Mouse (Mus musculus): Measurements from ENCODE around the gene Ssc5d. TPM values are rescaled to one million over a fixed set of nuclear protein-coding genes. Genes with fewer than 3 reads are reported as not detected.
"Not testable (repeated sequence)": the region's sequence is repeated elsewhere in the genome, so short reads cannot be mapped to it uniquely, and the experiment has no call there.

Ssc5d gene
- polyA plus RNA-seq (2015; fragmentation: Nextera tagmentation; extraction: Ambion mirVana): 4.7 and 5.5 TPM in 2 replicates

DNA sequence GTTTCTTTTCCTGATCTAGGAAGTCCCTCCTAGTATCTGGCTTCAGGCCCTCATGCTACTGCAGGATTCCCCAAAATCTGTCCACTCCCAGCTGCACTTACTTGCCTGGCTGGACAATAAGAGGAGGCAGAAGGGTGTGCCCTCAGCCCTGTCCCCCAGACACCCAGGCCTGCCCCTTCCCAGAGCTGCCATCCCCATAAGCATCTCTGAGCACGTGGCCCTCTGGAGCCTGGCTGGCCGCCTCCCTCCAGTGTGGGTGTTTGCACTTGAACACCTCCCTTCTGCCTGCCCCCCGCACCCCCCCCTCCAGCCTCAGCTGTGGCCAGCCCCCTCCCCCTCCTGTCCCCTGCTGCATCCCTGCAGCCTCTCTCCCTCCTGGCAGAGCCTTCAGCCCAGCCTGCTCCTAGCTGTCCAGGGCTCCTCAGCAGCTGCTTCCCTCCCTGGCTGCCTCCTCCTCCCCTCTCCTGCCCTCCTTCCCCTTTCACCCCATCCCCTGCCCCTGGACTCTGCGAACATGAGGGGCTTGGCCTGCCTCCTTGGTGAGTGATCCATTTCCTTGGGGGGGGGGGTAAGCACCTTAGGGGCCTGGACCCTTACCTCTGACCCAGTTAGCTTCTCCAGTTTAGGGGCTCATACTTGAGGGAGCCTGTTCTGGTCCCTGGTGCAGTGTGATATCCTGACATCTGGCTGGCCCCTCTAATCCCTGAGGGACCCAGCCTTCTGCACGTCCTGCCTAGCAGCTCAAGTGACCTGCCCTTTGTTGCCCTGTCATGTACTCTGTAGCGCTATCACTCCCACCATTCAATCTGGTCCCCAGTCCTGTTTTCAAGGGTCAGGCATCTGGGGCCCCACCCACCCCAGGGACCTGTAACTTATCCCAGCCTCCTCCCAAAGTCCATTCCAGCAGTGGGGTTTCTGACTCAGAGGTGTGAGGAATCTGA is at the start of gene Ssc5d:
Gene Ssc5d (plus strand): TSS at position 345 of the 941 bp plus-strand sequence.
- Histone ChIP-seq H3K9me3 (replicated peaks) (no peaks in the 10 kb centered on the region), H3K36me3 (peaks cover 5% of the 10 kb centered on the region), H3K9ac (no peak within 1 kb of the TSS), H3K4me3 (replicated peaks) (peak within 1 kb of the TSS; percentile 4; the same call in 1 of the 2 replicates), H3K27ac (replicated peaks) (peak within 1 kb of the TSS; percentile 91), H3K4me1 (peaks cover 51% of the 10 kb centered on the region), H3K4me2 (replicated peaks) (peak within 1 kb of the TSS; percentile 59; the same call in 1 of the 2 replicates), H3K27me3 (no peaks in the 10 kb centered on the region)
- ATAC-seq (ENCODE audit: insufficient number of reproducible peaks, low FRiP score, low TSS enrichment, low read depth): peak; percentile 47
- WGBS: 10% methylated on average over 6 of the region's 6 CpGs

DNA sequence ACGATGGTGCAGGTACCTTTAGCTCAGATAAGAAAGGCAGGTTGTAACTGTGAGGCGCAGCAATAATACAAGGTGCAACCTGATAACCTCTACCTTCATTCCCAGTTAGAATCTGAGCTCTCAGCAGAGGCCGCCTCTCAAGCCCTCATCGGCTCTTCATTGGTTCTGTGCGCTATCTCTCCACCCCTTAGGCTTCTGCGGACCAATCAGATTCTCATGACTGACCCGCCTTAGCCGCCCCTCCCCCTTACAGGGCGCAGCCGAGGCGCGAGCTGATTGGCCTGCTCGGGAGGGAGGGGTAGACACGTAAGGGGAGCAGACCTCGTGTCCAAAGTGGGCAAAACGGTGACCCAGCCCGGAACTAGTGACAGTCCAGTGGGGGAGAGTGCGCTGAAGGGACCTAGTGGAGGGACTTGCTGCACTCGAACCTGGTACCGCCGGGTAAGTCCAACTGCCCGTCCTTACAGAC is 48.8 kb upstream of the Ssc5d start, which contains the start of gene Isoc2a:
Gene Isoc2a (plus strand): TSS at position 401 of the 469 bp plus-strand sequence.
- WGBS: under 1% methylated on average over 22 of the region's 22 CpGs
- Histone ChIP-seq H3K9me3 (replicated peaks) (no peaks in the 10 kb centered on the region), H3K27ac (replicated peaks) (peak within 1 kb of the TSS; percentile 49), H3K36me3 (no peaks in the 10 kb centered on the region), H3K4me1 (peaks cover 15% of the 10 kb centered on the region), H3K4me3 (replicated peaks) (peak within 1 kb of the TSS; percentile 61), H3K27me3 (no peaks in the 10 kb centered on the region), H3K9ac (peak within 1 kb of the TSS; percentile 56), H3K4me2 (replicated peaks) (peak within 1 kb of the TSS; percentile 87)
- peak; percentile 99 for ATAC-seq (ENCODE audit: insufficient number of reproducible peaks, low FRiP score, low TSS enrichment, low read depth)

- no peaks in the 10 kb centered on the region for H3K36me3 ChIP-seq
- H3K4me1 ChIP-seq: peaks cover 15% of the 10 kb centered on the region
- H3K27me3 ChIP-seq: no peaks in the 10 kb centered on the region
- peak overlapping the region; percentile 49 for H3K27ac ChIP-seq (replicated peaks)
- WGBS: 4% methylated on average over 11 of the region's 11 CpGs
- H3K4me2 ChIP-seq (replicated peaks): peak overlapping the region; percentile 87
- peak overlapping the region; percentile 61 for H3K4me3 ChIP-seq (replicated peaks)
- H3K9me3 ChIP-seq (replicated peaks): no peaks in the 10 kb centered on the region
- ATAC-seq (ENCODE audit: insufficient number of reproducible peaks, low FRiP score, low TSS enrichment, low read depth): no peak
- peak overlapping the region; percentile 56 for H3K9ac ChIP-seq
Observed at GRCm38 (mm10) chr7:4877226-4877625, 48.4 kb upstream of the Ssc5d start.

DNA sequence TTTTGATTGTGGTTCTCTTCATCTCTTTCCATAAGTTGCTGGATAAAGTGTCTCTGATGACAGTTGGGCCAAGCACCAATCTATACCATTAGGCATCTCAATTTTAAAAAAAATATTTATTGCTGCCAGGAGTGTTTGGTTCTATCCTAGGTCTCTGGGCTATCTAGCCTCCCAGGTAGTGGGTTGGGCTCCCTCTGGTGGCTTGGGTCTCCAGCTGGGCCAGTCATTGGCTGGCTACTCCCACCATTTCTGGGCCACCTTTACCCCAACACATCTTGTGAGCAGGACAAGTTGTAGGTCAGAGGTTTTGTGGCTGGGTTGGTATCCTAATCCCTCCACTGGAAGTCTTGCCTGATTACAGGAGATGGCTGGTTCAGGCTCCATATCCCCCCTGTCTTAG is 47.4 kb upstream of the Ssc5d start:
- H3K36me3 ChIP-seq: no peaks in the 10 kb centered on the region
- no peaks in the 10 kb centered on the region for H3K27me3 ChIP-seq
- no peak overlapping the region for H3K27ac ChIP-seq (replicated peaks)
- peaks cover 15% of the 10 kb centered on the region for H3K4me1 ChIP-seq
- no peak overlapping the region for H3K4me3 ChIP-seq (replicated peaks)
- 0 out of 2 replicates have a peak overlapping the region, but pooled peaks have one; percentile 56 for H3K9ac ChIP-seq
- H3K9me3 ChIP-seq (replicated peaks): no peaks in the 10 kb centered on the region
- H3K4me2 ChIP-seq (replicated peaks): no peak overlapping the region
- ATAC-seq (ENCODE audit: insufficient number of reproducible peaks, low FRiP score, low TSS enrichment, low read depth): no peak

DNA sequence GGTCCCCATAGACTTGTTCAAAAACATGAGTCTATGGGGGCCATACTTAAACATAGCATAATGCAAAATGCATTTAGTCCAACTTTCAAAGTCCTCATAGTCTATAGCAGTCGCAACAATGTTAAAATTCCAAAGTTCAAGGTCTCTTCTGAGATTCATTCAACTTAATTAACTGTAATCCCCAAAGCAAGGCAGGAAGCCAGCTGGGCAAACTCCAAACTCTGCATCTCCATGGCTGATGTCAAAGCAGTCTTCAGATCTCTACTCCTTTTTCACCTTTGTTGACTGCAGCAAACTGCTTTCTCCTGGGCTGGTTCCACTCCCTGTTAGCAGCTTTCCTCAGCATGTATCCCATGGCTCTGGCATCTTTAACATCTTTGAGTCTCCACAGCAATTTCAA is 46.5 kb upstream of the Ssc5d start:
- H3K27ac ChIP-seq (replicated peaks); H3K36me3 ChIP-seq; H3K4me2 ChIP-seq (replicated peaks); H3K9ac ChIP-seq; H3K9me3 ChIP-seq (replicated peaks); ATAC-seq (ENCODE audit: insufficient number of reproducible peaks, low FRiP score, low TSS enrichment, low read depth); H3K4me3 ChIP-seq (replicated peaks); H3K27me3 ChIP-seq: not testable (repeated sequence)
- 81% methylated on average over 1 of the region's 1 CpGs for WGBS
- peaks cover 15% of the 10 kb centered on the region for H3K4me1 ChIP-seq

GRCm38 (mm10) chr7:4886680-4887079 is 38.9 kb upstream of the Ssc5d start:
- H3K4me3 ChIP-seq (replicated peaks): no peak overlapping the region
- 54% methylated on average over 4 of the region's 4 CpGs for WGBS
- no peaks in the 10 kb centered on the region for H3K4me1 ChIP-seq
- no peak for ATAC-seq (ENCODE audit: insufficient number of reproducible peaks, low FRiP score, low TSS enrichment, low read depth)
- no peaks in the 10 kb centered on the region for H3K9me3 ChIP-seq (replicated peaks)
- H3K9ac ChIP-seq: no peak overlapping the region
- no peaks in the 10 kb centered on the region for H3K27me3 ChIP-seq
- H3K4me2 ChIP-seq (replicated peaks): no peak overlapping the region
- H3K27ac ChIP-seq (replicated peaks): no peak overlapping the region
- no peaks in the 10 kb centered on the region for H3K36me3 ChIP-seq

DNA sequence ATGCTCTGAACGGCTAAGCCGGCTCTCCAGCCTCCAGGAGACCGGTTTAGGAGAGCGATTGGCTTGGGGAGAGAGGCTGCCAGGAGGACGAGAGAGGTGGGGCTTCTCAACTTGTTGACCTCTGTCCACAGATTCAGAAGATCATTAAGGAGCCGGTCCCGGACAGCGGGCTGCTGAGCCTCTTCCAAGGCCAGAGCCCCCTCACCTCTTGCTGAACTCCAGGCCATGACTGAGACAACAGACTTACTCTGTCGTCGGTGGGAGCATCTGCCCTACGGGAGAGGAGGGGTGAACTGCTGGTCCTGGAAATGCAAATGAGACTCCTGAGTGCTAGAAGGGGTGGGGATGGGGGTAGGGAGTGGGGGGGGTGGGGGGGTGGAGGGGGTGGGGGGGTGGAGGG is 30.4 kb upstream of the Ssc5d start:
- H3K9me3 ChIP-seq (replicated peaks): no peaks in the 10 kb centered on the region
- H3K36me3 ChIP-seq: no peaks in the 10 kb centered on the region
- H3K27me3 ChIP-seq: peaks cover 6% of the 10 kb centered on the region; the same call in 1 of the 2 replicates
- H3K4me2 ChIP-seq (replicated peaks): no peak overlapping the region
- no peak overlapping the region for H3K4me3 ChIP-seq (replicated peaks)
- peaks cover 11% of the 10 kb centered on the region for H3K4me1 ChIP-seq
- no peak for ATAC-seq (ENCODE audit: insufficient number of reproducible peaks, low FRiP score, low TSS enrichment, low read depth)
- no peak overlapping the region for H3K9ac ChIP-seq
- no peak overlapping the region for H3K27ac ChIP-seq (replicated peaks)
- 58% methylated on average over 11 of the region's 11 CpGs for WGBS

- Histone ChIP-seq H3K27ac (replicated peaks) (no peak overlapping the region; the same call in 1 of the 2 replicates), H3K9me3 (replicated peaks) (no peaks in the 10 kb centered on the region), H3K4me3 (replicated peaks) (peak overlapping the region; percentile 33), H3K36me3 (no peaks in the 10 kb centered on the region), H3K4me1 (peaks cover 15% of the 10 kb centered on the region), H3K27me3 (peaks cover 6% of the 10 kb centered on the region; the same call in 1 of the 2 replicates), H3K9ac (no peak overlapping the region), H3K4me2 (replicated peaks) (peak overlapping the region; percentile 48)
- WGBS: 18% methylated on average over 17 of the region's 18 CpGs
- peak; percentile 74; the same call in 1 of the 2 replicates for ATAC-seq (ENCODE audit: insufficient number of reproducible peaks, low FRiP score, low TSS enrichment, low read depth)
Observed at GRCm38 (mm10) chr7:4898851-4899648, 26.5 kb upstream of the Ssc5d start.

- Histone ChIP-seq H3K4me3 (replicated peaks) (peak overlapping the region; percentile 33), H3K4me1 (peaks cover 15% of the 10 kb centered on the region), H3K36me3 (no peaks in the 10 kb centered on the region), H3K9ac (peak overlapping the region; percentile 15; the same call in 1 of the 2 replicates), H3K27ac (replicated peaks) (0 out of 2 replicates have a peak overlapping the region, but pooled peaks have one; percentile 17), H3K4me2 (replicated peaks) (peak overlapping the region; percentile 48), H3K27me3 (peaks cover 6% of the 10 kb centered on the region; the same call in 1 of the 2 replicates), H3K9me3 (replicated peaks) (no peaks in the 10 kb centered on the region)
- ATAC-seq (ENCODE audit: insufficient number of reproducible peaks, low FRiP score, low TSS enrichment, low read depth): no peak
- WGBS: 4% methylated on average over 19 of the region's 19 CpGs
Observed at GRCm38 (mm10) chr7:4899649-4900522, 25.7 kb upstream of the Ssc5d start.

- WGBS: 23% methylated on average over 11 of the region's 11 CpGs
- ATAC-seq (ENCODE audit: insufficient number of reproducible peaks, low FRiP score, low TSS enrichment, low read depth): no peak
- no peak overlapping the region for H3K9ac ChIP-seq
- H3K36me3 ChIP-seq: no peaks in the 10 kb centered on the region
- H3K4me2 ChIP-seq (replicated peaks): peak overlapping the region; percentile 48
- 0 out of 2 replicates have a peak overlapping the region, but pooled peaks have one; percentile 17 for H3K27ac ChIP-seq (replicated peaks)
- H3K4me1 ChIP-seq: peaks cover 15% of the 10 kb centered on the region
- peaks cover 6% of the 10 kb centered on the region; the same call in 1 of the 2 replicates for H3K27me3 ChIP-seq
- peak overlapping the region; percentile 33 for H3K4me3 ChIP-seq (replicated peaks)
- H3K9me3 ChIP-seq (replicated peaks): no peaks in the 10 kb centered on the region
Observed at GRCm38 (mm10) chr7:4900523-4900851, 25.1 kb upstream of the Ssc5d start.
